Mouse (Mus musculus): Measurements from ENCODE around the gene Hoxa13. TPM values are rescaled to one million over a fixed set of nuclear protein-coding genes. Genes with fewer than 3 reads are reported as not detected.
A peak's percentile ranks its signal among the peaks of the same experiment; 100 is the strongest.

Hoxa13 gene
- polyA plus RNA-seq, 1 experiment from 2014 or later: not detected

DNA sequence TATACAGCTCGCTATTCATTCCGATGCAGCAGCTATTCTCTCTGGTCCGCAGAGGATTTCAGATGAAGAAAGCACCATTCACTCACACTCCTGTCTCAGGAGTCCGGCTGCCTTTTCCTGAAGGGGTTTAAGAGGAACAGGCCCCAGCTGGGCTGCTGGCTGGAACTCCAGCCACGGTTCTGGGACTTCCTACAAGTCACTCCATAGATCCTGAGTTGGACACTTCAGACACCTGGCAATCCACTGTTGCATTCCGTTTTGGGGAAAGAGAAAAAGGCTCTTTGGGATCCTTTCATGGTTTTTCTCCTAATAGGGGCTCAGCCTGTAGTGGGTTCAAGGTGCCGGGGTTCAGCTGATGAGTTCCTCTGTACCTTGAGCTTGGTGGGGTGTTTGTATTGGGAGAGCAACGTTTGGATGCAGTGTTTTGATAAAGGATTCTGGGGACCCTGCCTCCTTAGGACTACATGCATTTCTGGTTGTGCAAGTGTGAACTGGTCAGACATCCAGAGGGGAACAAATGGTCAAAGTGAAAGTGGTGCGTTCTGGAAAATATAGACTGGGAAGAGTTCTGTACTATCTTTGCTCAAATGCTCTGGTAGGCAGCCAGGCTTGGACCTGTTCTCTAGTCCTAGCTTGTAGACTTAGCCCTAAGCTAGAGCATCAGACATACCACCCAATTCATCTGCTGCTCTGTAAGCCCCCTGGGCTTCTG, 1.2 kb upstream of the Hoxa13 start:
- no peaks in the 10 kb centered on the region for H3K9me3 ChIP-seq (replicated peaks; ENCODE audit: low read length)
- TF ChIP-seq CTCF (IDR thresholded peaks at IDR 0.05; ENCODE audit: low read depth): no peak
- DNase-seq (ENCODE audit: low spot score): peak; percentile 23
- no peak overlapping the region for H3K4me2 ChIP-seq (ENCODE audit: low read length)
- no peak for ATAC-seq (replicated peaks; ENCODE audit: low FRiP score, low read depth)
- H3K27me3 ChIP-seq (ENCODE audit: insufficient read depth, low read length): peaks cover 72% of the 10 kb centered on the region
- H3K36me3 ChIP-seq (ENCODE audit: insufficient read depth, low read length): no peaks in the 10 kb centered on the region
- H3K27ac ChIP-seq: no peak overlapping the region
- no peaks in the 10 kb centered on the region; the same call in 1 of the 2 replicates for H3K4me1 ChIP-seq (replicated peaks; ENCODE audit: insufficient read depth, low read length)
- no peak overlapping the region for H3K4me3 ChIP-seq (replicated peaks; ENCODE audit: low read depth, low read length)
- H3K9ac ChIP-seq (ENCODE audit: low read depth, low read length): no peak overlapping the region
- WGBS: 3% methylated on average over 9 of the region's 9 CpGs

- Histone ChIP-seq H3K4me2 (ENCODE audit: low read length) (peak overlapping the region; percentile 55), H3K4me1 (replicated peaks; ENCODE audit: insufficient read depth, low read length) (no peaks in the 10 kb centered on the region; the same call in 1 of the 2 replicates), H3K27ac (no peak overlapping the region), H3K36me3 (ENCODE audit: insufficient read depth, low read length) (no peaks in the 10 kb centered on the region), H3K9me3 (replicated peaks; ENCODE audit: low read length) (no peaks in the 10 kb centered on the region), H3K27me3 (ENCODE audit: insufficient read depth, low read length) (peaks cover 61% of the 10 kb centered on the region), H3K4me3 (replicated peaks; ENCODE audit: low read depth, low read length) (peak overlapping the region; percentile 25), H3K9ac (ENCODE audit: low read depth, low read length) (no peak overlapping the region)
- no peak for TF ChIP-seq CTCF (IDR thresholded peaks at IDR 0.05; ENCODE audit: low read depth)
- DNase-seq (ENCODE audit: low spot score) (peak; percentile 12), ATAC-seq (replicated peaks; ENCODE audit: low FRiP score, low read depth) (no peak)
- under 1% methylated on average over 39 of the region's 39 CpGs for WGBS
Measured at GRCm38 (mm10) chr6:52259811-52260261, 844 bp downstream of the Hoxa13 start.

- Histone ChIP-seq H3K9me3 (replicated peaks; ENCODE audit: low read length) (no peaks in the 10 kb centered on the region), H3K4me3 (replicated peaks; ENCODE audit: low read depth, low read length) (no peak overlapping the region), H3K36me3 (ENCODE audit: insufficient read depth, low read length) (no peaks in the 10 kb centered on the region), H3K27me3 (ENCODE audit: insufficient read depth, low read length) (peaks cover 58% of the 10 kb centered on the region), H3K4me2 (ENCODE audit: low read length) (no peak overlapping the region), H3K9ac (ENCODE audit: low read depth, low read length) (no peak overlapping the region), H3K27ac (no peak overlapping the region), H3K4me1 (replicated peaks; ENCODE audit: insufficient read depth, low read length) (no peaks in the 10 kb centered on the region; the same call in 1 of the 2 replicates)
- ATAC-seq (replicated peaks; ENCODE audit: low FRiP score, low read depth) (no peak), DNase-seq (ENCODE audit: low spot score) (peak; percentile 22)
- no peak for TF ChIP-seq CTCF (IDR thresholded peaks at IDR 0.05; ENCODE audit: low read depth)
- WGBS: 2% methylated on average over 25 of the region's 25 CpGs
Measured at GRCm38 (mm10) chr6:52259081-52259790, 1.4 kb downstream of the Hoxa13 start.

GRCm38 (mm10) chr6:52256956-52257355, 3.7 kb downstream of the Hoxa13 start:
- ATAC-seq (replicated peaks; ENCODE audit: low FRiP score, low read depth) (no peak), DNase-seq (ENCODE audit: low spot score) (peak; percentile 89)
- H3K27ac ChIP-seq: no peak overlapping the region
- peak; percentile 83 for TF ChIP-seq CTCF (IDR thresholded peaks at IDR 0.05; ENCODE audit: low read depth)
- WGBS: under 1% methylated on average over 6 of the region's 6 CpGs
- peaks cover 8% of the 10 kb centered on the region; the same call in 1 of the 2 replicates for H3K4me1 ChIP-seq (replicated peaks; ENCODE audit: insufficient read depth, low read length)
- H3K4me3 ChIP-seq (replicated peaks; ENCODE audit: low read depth, low read length): no peak overlapping the region
- no peak overlapping the region for H3K4me2 ChIP-seq (ENCODE audit: low read length)
- H3K9me3 ChIP-seq (replicated peaks; ENCODE audit: low read length): no peaks in the 10 kb centered on the region
- no peaks in the 10 kb centered on the region for H3K36me3 ChIP-seq (ENCODE audit: insufficient read depth, low read length)
- H3K27me3 ChIP-seq (ENCODE audit: insufficient read depth, low read length): peaks cover 52% of the 10 kb centered on the region
- H3K9ac ChIP-seq (ENCODE audit: low read depth, low read length): no peak overlapping the region

DNA sequence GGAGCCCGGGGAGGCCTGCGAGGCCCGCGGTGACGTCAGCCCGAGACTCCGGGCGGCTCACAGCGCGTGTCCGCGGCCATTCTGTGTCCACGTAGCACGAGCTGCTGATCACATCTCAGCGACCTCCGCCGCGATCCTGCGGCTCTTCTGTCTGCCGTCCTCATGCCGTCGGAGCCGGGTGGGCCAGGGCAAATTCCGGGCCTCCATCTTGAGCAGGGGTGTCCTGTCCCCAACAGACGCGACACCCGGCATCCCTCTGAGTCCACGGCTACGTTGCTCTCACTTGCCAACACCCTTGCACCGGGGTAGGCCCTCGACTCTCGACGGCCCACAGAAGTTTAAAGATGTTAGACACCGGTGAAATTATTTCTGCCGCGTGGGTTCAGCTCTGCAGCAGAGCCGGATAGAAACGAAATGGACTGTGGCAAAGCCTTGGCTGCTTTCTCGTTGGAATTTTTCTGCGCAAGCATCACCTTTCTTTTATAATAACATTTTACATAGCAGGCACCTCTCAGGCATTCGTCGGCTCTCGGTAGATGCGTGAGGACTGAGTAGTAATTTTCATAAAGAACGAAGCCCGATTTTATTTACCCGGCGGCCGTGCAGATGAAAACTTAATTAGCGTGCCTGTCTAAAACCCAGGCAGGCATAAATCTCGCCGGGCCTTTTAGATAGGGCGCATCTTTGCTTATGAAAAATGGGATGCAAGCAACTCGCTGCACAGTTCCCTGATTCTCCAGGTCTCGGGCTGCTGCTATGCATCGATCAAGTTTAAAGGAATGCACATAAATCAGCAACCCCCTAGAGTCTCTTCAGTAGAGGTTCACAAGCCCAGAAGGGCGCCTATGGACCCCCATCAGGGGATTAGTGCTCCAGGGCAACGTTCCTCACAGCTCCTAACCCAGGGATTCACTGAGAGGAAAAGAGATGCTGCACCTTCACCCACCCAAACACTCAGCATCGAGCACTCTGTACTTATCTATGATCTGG, 6.9 kb downstream of the Hoxa13 start:
- TF ChIP-seq CTCF (IDR thresholded peaks at IDR 0.05; ENCODE audit: low read depth): no peak
- DNase-seq (ENCODE audit: low spot score): peak; percentile 44
- no peaks in the 10 kb centered on the region for H3K9me3 ChIP-seq (replicated peaks; ENCODE audit: low read length)
- ATAC-seq (replicated peaks; ENCODE audit: low FRiP score, low read depth): no peak
- no peak overlapping the region for H3K27ac ChIP-seq
- H3K27me3 ChIP-seq (ENCODE audit: insufficient read depth, low read length): peaks cover 44% of the 10 kb centered on the region
- no peaks in the 10 kb centered on the region for H3K36me3 ChIP-seq (ENCODE audit: insufficient read depth, low read length)
- H3K4me1 ChIP-seq (replicated peaks; ENCODE audit: insufficient read depth, low read length): peaks cover 14% of the 10 kb centered on the region
- no peak overlapping the region for H3K9ac ChIP-seq (ENCODE audit: low read depth, low read length)
- H3K4me3 ChIP-seq (replicated peaks; ENCODE audit: low read depth, low read length): peak overlapping the region; percentile 20
- peak overlapping the region; percentile 43 for H3K4me2 ChIP-seq (ENCODE audit: low read length)
- WGBS: 6% methylated on average over 59 of the region's 59 CpGs
